Mouse (Mus musculus) adrenal gland, adult (tissue): ENCODE data around the gene Barx2.
"Not testable (repeated sequence)": the region's sequence is repeated elsewhere in the genome, so short reads cannot be mapped to it uniquely, and the experiment has no call there.

ENCODE experiments used
- DNase-seq, 2 experiments: peaks; one replicate each; pipeline ENCODE4 v3.0.0; 2022 to 2023; ENCODE audit warnings: low spot score in 1 of 2; ENCODE audit not compliant: inconsistent age in 2 of 2

The Barx2 gene

DNA sequence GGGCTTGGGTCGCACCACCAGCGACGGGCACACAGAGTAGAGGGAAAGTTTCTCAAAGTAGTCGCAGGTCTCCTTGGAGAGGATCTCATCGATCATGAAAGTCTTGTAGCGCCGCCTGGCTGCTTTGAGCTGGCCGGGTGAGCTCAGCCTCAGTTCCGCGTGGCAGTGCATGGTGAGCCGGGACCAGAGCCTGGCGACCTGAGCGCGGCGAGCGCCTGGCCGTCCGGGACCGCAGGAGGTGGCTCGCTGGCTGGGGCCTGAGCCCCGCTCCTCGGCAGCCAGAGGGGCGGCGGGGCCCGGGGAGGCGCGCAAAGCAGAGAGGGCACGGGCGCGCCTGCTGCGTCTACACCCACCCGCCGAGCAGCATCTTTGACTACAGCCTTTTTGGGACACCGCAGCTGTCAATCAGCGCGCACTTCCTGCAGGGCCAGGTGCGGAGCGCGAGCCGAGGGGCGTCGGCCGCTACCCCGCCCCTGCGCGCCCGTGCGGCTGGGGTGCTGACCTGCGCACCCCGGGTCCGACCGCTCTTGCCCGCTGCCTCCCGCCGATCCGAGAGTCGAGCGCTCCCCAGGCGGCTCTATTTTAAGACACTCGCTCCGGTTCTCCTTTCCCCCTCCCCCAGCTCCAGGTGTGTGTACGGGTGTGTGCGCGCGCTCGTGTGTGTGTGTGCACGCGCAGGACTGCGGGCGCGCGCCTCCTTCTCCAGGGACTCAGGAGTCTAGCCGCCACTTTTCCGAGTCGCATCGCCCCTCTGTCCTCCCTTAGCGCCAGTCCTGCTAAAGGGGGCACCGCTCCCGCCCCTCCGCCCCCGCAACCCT, at the start of gene Barx2:
Barx2 (minus strand) TSS at position 542 of the 818 bp plus-strand sequence.
- peak; percentile 52 to 84 for DNase-seq

DNA sequence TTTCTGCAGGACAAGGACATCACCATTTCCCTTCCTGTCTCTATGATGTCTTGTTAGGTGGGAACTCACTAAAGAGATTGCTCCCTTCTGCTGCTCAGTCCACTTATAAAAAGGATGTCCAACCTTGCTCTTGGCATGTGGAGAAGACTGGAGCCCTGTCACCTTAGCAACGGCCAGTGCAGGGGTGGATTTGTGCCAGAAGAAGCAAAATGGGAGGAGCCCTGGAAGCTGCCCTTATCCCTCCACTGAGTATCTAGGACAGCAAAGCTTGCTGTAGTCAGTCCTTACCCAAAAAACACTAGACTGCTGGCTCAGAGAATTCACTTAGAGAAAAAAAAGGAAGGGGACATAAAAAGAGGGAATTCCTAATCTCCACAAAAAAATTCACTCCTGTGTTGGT, 49.0 kb upstream of the Barx2 start:
- DNase-seq = peak; percentile 59 to 83

DNA sequence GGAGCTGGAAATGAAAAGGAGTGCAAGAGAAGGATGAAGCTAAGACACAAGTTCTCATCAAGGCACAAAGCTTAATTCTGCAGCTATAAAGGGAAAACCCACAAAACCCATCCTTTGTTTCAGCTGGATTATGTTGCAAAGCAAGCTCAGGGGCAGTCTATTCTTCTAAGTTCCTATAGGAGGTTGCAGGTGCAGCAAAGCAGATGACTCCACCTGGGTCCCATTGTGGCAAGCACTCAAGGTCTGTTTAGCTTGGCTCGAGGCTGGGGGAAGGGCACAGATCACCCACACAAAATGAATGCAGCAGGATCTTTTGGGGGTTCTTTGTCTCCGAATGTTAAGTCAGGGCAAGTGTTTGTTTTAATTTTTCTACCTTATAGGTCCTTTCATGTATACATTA, 47.2 kb upstream of the Barx2 start:
- DNase-seq = no peak

DNA sequence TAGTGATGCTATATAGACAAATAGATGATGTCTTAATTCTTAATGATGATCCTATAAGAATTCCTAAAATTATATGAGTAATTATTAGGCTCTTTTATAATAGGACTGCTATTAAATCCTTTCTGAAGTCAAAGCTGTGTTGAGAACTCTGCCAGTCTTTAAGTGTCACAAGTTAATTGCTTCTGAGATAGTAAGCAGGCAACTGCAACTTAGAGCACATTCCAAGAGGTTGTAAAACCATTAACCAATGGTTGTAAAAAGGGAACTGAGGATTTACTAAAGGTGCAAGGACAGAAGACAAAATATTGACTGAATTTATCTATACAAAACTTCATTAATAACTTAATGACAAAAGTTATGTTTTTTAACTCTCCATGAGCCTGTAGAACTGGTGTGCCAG, 44.9 kb upstream of the Barx2 start:
- no peak for DNase-seq

DNA sequence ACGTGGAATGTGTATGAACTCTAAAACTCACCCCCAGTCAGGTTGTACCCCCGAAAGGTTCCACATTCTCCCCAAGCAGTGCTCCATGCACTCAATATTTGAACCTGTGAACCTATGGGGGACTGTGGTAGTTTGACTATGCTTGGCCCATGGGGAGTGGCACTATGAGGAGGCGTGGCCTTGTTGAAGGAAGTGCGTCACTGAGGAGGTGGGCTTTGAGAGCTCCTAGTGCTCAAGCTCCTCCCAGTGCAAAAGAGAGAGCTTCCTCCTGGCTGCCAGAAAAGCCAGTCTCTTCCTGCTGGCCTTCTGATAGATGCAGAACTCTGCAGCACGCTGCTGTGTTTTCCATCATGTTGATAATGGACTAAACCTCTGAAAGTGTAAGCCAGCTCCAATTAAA, 37.2 kb upstream of the Barx2 start:
- no peak for DNase-seq

DNA sequence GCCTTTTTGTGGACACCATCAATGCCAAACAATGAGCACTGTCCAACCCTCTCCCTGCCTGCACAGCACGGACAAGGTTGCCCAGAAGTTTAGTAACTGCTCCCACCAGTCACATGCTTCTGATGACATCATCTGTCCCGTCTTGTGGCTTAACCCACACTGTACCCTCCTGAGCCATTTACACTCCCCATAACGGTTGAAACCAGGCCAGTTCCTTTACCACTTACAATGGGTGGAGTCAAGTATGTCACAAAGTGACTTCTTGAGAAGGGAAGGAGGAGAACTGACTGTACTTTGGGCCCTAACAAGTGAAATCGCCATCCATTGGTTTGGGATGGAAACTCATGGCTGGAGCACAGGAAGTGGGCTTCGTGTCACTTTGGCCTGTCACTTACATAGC, 35.8 kb upstream of the Barx2 start:
- no peak for DNase-seq

DNA sequence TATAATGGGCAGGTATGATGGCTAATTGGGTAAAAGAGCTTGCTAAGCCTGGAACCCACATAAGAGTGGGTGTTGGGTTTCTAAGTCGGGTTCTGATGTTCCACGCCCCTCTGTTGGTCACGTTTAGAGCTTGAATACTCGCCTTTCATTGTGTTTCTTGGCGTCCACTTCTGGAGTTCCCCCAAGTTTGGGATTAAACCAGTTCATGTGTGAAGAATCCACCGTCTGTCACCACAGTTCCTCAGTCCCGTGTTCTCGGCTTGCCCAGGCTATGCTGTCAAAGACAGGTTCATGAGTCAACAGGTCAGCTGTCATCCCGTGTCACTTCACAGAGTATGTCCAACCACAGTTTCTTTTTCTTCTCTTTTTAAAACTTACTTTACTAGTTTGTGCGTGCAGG, 33.8 kb upstream of the Barx2 start:
- DNase-seq = no peak

DNA sequence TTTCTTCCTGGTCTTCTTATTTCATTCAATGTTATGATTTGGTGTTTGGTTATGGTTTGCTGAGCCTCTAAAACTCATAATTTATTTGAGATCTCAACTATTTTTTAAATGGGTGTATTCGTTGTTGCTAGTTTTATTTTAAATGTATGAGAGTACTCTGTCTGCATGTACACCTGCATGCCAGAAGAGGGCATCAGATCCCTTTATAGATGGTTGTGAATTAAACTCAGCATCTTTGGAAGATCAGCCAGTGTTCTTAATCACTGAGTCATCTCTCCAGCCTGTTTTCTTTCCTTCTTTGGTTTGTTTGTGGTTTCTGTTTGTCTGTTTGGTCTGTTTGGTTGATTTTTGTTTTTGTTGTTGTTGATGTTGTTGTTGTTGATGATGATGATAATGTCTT, 29.1 kb upstream of the Barx2 start:
- peak in 1 of 2 experiments; percentile 40 for DNase-seq

DNA sequence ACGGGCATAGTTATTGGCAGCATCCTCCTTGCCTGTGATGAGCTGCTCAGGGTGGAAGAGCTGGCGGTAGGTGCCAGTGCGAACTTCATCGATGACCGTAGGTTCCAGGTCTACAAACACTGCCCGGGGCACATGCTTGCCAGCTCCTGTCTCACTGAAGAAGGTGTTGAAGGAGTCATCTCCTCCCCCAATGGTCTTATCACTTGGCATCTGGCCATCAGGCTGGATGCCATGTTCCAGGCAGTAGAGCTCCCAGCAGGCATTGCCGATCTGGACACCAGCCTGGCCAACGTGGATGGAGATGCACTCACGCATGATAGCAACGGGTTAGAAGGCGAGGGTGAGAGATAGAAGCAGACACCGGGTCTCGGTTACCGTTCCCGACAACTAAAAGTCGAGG, 23.2 kb upstream of the Barx2 start:
- DNase-seq = not testable (repeated sequence)

DNA sequence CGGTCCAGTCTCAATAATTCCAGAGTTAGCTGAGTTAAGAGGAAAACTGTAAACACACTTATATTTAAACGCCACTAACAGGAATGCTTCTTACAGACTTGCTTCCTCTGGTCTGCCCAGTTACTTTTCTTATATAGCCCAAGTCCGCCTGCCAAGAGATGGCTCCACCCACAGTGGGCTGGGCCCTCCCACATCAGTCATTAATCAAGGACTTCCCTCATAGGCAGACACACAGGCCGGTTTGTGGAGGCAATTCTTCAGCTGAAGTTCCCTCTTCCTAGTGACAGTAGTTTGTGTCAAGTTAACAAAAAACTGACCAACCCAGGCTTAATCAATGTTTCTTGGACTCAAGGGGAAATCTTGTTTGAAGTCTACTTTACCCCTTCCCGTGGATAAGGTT, 18.4 kb upstream of the Barx2 start:
- DNase-seq = no peak

DNA sequence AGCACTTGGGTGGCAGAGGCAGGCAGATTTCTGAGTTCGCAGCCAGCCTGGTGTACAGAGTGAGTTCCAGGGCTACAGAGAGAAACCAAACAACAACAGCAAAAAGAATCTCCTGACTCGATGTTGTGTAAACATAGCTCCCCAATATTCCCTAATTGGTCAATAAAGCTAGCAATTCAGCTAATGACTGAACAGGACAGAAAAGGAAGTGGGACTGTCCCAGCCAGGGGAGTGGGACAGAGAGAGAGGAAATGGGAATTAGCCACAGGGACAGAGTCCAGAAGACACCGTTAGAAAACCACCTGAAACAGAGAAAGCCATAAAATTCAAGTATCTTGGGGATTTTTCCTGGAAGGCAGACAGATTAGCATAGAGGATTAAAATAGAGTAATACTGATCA, 18.0 kb upstream of the Barx2 start:
- DNase-seq = no peak

DNA sequence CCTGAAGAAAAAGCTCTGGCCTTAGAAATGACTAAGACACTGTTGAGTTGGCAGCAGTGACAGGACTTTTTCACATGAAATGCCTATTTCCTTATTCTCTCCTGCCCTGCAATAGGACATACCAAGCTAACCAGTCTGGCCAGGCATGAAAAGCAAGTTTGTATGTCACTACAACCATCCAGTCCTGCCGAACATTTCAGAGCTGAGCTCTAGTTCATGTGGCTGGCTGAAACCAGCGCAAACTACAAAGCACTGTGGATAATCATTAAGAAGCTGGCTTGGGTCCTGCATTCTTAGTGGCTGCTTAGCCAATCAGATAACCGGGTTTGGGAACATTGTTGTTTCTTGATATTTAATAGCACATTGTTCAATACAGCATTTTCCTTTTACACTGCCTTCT, 13.5 kb upstream of the Barx2 start:
- DNase-seq = no peak

DNA sequence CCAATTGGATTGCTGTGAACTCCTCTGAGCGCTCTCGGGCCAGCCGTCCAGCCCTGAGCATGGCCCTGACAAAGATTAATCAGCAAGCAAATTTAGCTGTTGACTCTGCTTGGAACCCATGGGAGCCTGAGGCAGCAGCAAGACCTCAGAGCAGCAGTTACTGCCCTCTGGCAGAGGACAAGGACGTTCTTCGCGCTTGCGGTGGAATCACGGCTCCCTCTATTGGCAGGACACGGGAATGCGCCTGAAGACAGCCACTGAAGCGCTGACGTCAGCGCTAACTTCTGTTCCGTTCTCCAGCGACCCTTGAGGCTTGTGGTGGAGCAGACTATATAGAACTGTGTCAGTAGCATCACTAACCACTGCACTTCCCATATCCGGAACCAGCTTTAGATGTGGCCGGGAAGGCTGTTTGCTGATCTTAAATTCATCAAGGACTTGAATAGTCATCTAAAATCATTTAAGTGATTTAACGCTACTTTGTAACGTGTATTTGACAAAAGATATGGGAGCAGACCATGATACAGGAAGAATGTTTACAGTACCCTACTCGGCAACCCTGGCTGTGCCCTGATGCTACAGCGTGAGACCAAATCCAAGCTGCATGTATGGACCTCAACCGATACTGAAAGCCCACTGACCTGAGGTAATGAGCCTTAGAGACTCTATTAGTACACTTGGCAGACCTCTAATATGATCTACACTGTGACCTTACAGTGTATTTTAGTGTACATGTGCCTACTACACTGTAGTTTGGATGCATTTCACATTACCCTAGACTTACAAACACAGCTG, 12.8 kb upstream of the Barx2 start:
- DNase-seq = peak; percentile 85 to 95

DNA sequence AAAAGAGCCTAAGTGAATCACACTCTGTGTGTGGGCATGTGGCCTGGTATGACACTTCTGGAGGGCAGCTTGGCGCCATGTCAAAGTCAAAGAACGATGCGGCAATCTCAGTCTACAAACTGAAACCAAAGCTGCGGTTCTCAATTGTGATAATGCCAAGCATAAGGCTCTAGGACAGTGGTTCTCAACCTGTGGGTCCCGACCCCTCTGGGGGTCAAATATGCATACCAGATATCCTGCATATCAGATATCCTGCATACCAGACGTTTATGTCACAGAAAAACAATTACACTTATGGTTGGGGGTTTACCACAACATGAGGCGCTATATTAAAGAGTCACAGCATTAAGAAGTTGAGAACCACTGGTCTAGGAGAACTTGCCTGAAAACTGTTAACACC, 10.3 kb upstream of the Barx2 start:
- no peak for DNase-seq

DNA sequence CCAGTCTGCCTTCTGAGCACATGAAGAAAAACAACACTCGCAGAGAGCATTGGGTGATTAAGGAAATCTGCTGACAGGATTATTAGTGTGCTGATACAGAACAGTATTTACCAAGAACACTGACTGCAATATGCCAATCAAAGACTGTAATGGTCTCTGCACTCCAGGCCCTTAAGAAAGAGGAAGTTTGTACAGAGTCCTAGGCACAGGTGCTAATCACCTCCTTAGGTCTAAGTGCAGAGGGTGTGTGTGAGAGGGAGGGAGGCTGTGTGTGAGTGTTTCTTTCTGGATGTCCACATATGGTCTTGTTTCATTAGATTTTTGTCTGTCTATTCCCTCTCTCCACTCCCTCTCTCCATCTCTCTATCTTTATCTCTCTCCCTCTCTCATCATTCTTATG, 6.5 kb upstream of the Barx2 start:
- DNase-seq = no peak

DNA sequence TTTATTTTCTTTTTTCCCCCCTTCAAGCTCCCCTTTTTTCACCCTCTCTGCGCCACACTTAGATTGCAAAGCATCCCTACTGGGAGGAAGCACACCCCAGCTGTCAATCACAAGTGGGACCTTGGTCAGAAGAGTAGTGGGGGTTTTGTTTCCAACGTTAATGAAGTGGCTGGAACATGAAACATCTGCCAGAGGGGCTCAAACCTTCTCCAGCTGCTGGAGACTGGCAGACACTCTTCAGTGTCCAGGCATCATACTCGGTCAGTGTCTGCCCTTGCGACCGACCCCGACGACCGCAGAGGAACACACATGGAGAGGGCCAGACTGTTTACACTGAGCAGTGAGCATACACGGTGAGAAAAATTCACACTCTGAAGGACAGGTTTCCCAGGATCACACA, 3.2 kb upstream of the Barx2 start:
- no peak for DNase-seq

DNA sequence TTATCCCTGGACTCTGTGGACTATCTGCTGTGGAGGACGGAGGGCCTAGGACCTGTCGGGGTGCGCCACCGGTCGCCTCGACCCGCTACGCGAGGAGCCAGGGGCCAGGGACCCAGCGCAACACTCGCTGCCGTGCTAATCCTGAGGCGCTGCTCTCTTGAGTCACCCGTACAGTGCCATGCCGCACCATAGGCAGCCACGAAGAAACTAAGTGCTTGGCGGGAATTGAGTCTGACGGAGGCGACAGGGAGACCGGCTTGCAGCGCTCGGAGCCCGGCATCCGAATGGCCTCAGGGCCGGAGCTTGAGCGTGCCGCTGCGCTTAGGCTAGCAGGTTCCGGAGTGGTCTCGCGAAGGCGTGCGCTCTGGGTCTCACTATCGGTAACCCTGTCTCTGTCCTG, 1.6 kb upstream of the Barx2 start:
- peak in 1 of 2 experiments; percentile 58 for DNase-seq

DNA sequence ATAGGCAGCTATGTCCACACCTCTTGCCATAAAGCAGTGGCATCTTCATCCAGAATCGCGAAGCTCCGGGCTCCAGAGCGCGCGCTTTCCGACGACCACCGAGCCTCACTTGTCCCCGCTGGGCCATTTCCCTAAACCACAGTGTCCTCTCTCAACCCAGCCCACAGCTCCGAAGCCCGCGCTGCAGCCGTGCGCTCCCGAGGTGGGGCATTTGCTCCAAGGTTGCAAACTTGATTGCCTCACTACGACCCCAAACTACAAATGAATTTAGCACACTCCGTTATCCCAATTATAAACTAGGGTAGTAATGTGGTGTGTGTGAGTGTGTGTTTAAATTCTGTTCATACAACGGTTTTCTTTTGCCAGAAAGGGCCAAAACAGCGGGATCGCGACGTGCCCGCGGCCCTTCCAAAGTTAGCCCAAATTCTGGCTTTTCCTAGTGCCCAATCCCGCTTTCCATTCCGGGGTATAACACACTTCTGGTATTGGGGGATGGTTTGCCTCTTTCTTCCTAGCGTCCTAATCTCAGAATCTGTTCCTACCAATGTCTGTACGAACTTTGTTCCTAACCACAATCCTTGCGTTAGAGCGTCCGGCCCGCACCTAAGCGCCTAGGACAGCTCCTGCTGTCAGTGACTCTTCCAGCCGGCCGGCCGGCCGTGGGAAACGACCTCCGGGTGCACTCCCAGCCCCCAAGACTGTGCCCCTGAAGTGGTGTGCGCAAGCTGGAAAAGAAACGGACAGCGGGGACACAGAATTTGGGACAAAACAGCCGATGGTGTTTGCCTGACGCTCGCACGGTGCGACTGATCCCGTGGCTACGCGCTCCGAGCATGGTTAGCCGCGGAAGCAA, 703 bp upstream of the Barx2 start:
- peak in 1 of 2 experiments; percentile 53 for DNase-seq

DNA sequence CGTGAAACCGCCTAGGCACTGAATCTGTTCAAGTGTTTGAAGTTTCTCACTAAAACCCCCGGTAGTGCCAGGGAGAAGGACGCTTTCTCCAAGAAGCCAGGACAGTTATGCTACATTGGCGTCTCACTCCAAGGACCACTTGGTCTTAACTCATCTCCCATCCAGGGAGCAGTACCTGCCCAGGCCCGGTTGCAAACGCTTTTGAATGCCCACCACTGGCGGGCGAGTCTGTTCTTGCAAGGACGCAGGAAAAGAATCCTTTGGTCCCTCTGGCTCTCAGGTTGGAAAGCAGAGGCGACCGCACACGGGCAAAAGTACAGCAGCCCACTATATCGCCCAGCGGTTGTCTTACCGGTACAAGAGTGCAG, 725 bp downstream of the Barx2 start:
- DNase-seq = no peak

DNA sequence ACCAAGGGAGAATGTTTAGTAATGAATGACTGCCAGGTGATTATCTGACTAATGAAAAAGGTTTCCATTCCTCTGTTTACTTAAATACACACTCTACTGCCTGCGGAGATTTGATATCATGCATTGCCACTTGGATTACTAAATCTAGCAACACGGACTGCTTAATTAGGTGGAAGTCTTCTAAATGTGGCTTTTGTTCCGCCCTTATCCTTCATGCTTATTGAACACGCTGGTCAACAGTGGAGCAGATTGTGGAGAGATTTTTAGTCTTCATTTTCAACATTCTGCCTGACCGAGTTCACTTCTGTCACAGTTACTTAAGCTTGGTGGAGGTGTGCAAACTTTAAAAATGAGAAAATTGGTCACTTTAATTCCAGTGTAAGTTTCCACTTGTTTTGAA, 3.0 kb downstream of the Barx2 start:
- DNase-seq = no peak

DNA sequence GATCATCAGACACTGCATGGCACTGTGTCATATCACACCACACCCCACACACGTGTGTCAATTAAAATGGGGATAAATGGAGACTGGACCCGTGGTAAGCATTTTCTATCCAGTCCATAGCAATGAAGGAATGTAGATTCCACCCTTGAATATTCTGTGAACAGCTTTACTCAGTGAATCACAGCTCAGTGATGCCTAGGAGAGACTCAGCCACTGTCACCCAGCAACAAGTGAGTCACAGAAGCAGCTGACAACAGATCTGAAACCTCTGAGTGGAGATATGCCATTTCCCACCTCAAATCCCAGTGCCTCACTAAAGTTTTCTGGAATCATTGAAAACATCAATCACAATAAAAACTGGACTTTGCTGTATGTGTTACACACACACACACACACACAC, 11.5 kb downstream of the Barx2 start:
- DNase-seq = no peak
